Mouse (Mus musculus) cerebellum, adult 9-11 months (tissue): ENCODE results near the gene Nod1.
A peak's percentile ranks its signal among the peaks of the same experiment; 100 is the strongest.

Experiments used
- DNase-seq: peaks from one replicate; pipeline ENCODE4 v3.0.0; 2022

Gene Nod1

DNA sequence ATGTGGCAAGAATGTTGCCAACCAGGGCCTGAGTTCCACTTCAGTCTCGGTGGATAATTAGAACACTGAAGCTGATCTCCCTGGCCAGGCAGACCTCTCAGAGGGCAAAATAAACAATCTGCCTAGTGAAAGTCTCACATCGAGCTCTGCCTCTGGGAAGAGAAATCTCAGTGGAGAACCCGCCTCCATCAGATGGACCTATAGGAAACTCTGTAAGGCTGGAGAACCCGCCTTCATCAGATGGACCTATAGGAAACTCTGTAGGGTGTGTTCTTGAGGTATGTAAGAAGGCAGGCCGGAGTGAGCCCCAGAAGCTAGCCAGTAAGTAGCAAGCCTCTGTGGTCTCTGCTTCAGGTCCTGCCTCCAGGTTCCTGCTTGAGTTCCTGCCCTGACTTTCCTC lies 37.5 kb downstream of the Nod1 start:
- DNase-seq: no peak

DNA sequence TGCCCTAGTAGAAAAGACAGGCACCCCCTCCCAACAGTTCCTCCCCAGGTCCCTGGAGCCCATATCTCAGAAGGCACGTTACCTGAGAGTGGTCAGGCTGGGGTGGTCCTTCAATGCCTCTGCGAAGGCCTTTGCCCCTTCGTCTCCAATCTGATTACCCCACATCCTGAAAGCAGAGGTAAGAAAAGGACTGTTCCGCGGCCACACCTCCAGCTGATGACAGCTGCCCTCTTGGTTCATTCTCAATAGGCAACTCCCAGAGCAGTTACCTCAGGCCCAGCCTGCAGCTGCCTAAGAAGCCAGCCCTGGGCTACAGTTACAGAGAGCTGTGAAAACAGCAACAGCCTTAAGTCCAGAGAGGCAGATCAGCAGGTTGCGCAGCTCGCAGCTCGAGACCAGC lies 38.1 kb downstream of the Nod1 start:
- no peak for DNase-seq

DNA sequence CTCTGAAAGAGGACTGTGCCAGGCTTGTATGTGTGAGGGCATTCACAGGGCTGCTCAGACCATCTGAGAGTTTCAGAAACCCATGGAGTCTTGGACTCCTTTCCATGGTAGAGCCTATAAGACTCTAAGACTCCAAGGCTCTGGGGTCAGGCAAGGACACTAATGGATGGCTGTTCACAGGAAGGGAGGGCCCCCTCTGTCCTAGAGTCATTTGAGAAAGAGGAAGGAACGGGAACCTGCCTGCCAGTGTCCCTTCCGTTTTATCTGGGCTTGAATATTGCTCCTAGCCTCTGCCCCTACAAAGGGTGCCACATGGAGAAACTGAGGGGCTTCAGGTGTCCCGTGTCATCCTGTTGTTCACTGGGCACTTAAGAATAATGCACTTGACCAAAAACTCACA lies 38.5 kb downstream of the Nod1 start:
- DNase-seq: no peak

DNA sequence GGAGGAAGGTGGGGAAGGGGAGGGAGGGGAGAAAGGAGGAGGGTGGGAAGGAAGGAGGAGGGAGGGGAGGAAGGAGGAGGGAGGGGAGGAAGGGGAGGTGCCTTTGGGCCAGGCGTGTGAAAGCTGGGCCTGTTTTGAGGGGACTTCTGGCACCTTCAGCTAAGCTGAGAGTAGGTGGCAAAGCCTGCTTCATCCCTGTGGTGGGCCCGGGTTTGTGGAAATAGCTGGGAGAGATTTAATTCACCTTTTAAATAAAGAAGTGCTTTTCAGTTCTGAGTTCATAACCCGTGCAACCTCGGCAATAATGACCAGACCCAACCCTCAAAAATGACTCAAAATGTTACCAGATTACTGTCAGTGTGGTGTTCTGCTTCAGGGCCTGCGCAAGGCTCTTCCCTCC lies 39.2 kb downstream of the Nod1 start:
- no peak for DNase-seq

DNA sequence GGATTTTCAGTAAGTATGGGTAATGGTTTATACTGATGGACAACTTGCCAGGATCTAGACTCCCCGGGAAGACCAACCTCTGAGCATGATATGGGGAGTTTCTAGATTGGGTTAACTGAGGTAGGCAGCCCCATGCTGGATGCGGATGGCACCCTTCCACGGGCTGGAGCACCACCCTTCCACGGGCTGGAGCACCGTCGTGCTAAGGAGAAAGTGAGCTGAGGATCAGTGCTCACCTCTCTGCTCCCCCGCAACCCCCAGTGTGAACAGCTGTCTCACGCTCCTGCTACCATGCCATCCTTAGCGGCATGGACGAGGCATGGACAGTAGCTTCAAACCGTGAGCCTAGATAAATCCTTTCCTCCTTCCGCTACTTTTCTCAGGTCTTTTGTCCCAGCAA lies 39.9 kb downstream of the Nod1 start:
- DNase-seq: no peak

DNA sequence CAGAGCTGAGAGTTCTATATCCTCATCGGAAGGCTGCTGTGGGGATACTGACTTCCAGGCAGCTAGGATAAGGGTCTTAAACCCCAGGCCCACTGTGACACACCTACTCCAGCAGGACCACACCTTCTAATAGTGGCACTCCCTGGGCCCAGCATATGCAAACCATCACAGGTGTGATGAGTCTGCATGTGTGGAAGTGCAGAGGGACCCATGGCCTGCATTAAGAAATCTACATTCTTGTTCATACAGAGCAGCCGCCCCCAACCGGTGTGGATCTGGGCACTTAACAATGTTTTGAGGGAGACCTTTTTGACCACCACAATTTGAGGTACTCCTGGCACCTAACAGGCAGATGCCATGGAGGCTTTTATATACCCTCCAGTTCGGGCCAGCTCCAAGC lies 40.8 kb downstream of the Nod1 start:
- DNase-seq: no peak

DNA sequence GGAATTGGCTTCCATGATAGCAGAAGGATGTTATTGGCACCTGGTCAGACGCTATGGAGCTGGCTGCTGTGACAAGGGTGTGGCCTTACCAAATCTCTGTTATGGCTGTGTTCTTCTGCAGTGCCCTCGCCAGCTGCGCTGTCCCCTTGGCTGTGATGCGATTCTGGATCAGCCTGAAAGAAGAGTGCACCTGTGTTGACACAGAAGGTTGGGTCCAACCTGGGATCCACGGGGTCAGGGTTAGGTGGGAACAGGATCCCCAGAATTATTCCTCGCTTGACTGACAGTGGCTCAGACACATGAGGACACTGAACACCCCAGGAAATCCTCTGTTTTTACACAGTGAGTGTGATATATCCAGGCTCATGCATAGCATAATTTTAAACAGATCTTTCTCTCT lies 44.5 kb downstream of the Nod1 start:
- DNase-seq: no peak

DNA sequence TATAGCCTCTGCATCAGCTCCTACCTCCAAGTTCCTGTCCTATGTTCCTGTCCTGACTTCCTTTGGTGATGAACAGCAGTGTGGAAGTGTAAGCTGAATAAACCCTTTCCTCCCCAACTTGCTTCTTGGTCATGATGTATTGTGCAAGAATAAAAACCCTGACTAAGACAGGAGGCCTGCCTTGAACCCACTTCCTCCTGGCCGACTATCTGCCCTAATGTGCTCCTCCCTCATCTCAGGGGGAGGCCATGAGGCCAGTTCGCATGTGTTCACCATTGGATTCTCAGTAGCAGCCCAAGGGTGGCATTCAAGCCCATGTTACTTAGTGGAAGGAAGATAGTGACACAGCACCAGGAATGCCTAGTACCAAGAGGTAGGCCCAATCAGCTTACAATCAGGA lies 45.5 kb downstream of the Nod1 start:
- no peak for DNase-seq

DNA sequence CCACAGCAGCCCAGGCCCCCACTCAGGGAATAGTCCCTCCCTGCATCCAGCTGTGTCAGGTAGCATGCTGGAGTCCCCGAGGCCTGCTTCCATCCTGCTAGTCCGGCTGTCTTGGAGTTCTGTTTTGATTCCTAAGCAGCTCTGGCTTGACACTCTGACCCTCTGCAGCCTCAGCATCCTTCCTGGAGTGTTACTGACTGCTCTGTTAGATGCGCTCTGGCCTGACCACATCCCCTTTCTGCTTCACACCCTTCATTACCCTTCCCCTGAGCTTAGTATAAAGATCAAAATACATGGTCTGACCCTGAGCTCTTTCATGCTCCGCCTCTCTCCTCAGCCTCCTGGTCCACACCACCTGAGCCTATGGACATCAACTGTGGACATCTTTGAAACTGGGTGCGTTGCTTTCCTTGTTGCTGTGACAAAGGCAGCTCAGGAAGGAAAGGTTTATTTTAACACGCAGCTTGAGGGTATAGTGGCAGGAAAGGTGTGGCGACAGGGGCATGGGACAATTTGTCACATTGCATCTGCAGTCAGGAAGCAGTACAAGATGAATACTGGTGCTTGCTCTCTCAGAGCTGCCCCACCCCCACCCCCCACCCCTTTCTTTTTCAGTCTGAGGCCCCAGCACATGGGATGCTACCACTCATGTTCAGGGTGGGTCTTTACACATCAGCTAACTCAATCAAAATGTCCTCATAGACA lies 46.5 kb downstream of the Nod1 start:
- no peak for DNase-seq

DNA sequence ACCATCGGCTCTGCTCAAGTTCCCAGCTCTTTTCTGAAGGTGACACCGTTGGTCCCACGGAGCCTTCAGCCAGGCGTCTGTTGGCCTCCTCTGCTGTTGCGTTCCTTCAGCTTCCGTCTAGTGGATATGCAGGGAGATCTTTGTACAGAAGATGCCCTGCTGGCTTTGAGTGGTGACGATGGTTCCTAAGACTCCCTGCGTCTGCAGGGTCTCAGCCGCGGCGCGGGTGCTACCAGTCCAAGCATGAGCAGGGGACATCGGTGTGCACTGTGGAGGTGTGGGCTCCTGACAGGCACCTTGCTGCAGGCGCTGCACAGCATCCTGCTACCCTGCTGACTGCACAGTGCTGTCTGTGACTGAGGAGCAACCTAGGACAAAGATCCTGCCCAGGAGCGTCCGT lies 47.9 kb downstream of the Nod1 start:
- no peak for DNase-seq

DNA sequence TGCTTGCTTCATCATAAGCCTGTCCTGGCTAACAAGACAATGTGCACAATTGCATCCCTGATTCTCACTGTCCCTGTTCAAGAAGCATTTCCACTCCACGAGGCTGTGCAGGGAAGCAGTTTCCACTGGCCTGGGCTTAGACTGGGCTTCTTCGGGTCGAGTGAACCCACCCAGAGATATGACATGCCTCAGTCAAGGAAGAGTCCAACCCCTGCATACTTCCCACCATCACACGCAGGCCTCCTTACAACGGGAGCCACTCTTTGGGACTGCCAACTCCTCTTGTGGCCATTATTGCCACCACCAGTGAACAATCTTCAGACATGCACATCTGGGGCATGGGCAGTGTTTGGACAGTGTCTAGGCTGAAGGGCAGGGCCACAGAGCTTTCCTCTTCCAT lies 53.9 kb downstream of the Nod1 start:
- DNase-seq: no peak

DNA sequence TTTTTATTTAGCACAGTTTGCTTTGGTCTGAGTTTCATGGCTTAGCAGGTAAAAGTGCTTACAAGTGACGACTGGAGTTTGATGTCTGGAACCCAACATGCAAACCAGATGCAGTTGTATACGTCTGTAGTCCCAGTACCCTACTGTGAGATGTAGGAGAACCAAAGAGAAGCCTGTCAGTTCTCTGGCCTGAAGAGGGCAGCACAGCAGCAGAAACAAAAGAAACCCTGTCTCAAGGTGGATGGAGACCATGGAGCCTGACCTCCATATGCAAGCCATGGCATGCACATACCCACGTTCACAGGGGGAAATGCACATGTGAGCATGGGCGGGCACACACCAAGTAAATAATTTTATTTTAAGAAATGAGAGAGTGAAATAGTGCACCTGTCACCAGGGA lies 54.9 kb downstream of the Nod1 start:
- peak; percentile 8 for DNase-seq

DNA sequence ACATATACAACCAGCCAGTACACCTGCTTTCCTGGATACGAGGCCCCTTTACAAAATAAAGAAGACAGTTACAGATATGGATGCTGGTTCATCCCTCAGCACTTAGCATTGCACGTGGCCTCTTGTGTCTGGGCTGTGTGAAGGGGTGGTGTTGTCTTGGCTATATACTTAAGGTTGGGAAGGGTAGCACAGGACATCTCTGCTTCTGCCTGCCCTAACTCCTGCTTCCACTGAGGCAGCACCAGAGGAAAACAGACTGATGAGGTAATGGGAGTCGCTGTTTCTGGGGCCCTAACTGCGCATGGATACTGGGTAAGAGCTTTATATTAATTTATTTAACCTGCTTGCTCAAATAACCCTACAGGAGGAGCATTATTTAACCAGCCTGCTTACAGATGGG lies 55.5 kb downstream of the Nod1 start:
- DNase-seq: no peak

DNA sequence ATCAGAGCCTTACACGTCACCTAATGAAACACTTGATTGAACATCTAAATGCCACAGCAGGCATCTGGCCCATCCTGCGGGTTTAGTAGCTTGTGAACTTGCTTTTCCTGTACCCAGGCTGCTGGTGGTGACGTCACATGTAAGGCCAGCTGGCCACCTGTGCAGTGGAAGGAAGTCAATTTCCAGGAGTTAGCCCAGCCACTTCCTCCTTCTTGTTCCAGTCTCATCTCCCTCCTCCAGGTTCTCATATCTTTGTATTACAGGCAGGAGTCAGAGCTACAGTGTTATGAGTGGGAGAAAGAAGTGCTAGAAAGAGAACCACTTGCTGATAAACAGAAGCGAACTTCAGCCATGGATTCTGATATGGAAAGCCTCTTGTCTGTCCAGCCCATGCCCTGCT lies 56.2 kb downstream of the Nod1 start:
- no peak for DNase-seq

DNA sequence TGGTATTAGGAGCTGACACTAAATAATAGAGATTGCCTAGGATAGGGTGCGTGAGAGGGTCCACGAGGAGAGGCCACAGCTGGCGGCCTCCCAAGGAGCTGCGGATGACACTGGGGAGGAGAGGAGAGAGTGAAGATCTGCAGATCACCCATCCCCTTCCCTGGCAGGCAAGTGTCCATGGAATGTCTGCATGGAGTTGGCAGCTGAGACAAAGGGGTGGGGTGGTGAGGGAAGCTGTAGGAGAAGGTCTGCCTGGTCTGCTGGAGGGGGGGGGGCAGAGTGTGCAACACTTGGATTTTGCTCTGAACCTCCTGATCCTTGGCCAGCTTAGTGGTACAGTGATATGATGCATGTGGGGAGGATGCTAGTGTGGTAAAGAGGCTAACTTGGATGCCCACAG lies 57.4 kb downstream of the Nod1 start:
- no peak for DNase-seq

DNA sequence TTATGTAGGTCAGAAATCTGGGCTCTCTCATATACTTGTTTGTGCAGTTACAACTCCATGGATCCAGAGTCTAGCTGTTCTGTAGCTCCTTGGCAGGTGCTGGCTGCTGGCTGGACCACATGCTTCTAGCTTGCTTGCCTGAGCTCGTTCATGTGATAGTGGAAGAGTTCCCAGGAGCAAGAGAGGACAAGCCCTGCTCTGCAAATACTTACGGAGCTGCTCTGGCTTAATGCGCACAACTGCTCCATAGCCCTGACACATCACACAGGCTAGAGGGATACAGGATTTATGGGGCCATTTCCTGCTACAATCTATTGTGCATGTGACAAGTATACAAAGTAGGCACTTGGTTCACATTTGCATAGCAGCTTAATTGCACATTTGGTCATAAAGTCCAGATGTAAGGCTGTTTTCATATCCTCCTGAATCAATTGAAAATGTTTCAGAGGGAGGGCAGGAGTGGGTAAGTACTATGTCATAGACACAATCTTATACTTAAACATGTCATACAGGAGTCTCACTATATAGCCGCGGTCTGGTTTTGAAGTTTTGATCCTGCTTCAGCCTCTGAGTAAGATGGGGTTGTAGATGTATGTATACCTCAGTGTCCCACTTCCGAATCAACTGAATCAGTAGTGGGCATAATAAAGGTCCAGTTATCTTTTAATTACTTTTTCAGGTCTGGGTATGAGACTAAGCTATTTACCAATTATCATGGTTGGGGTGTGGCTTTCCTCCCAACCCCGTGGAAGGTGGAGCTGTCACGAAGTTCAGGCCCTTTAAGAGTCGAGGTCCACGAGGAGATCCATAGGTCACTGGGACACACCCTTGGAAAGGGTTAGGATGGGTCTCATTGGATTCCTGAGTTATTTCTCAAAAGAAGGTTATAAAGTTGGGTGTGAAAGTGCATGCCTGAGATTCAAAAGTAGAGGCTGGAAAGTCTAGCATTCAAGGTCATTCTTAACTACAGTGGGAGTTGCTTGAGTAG lies 66.1 kb downstream of the Nod1 start:
- no peak for DNase-seq

DNA sequence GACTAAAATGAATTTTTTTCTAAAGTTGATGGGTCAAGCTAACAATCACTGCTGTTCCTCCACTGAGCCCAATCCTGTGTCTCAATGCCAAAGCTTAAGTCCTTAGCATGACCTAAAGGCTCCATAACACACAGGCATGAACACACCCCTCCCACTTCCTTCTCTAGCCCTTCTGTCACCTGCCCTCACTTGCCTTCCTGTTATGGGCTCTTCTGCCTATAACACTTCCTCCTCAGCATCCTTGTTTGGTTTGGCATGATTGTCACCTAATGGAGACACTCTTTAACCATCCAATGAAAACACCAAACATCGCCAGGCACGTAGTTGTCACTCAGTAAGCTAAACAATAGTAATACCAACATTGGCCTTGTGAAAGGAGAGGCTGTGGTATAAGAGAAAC lies 69.9 kb downstream of the Nod1 start:
- no peak for DNase-seq

DNA sequence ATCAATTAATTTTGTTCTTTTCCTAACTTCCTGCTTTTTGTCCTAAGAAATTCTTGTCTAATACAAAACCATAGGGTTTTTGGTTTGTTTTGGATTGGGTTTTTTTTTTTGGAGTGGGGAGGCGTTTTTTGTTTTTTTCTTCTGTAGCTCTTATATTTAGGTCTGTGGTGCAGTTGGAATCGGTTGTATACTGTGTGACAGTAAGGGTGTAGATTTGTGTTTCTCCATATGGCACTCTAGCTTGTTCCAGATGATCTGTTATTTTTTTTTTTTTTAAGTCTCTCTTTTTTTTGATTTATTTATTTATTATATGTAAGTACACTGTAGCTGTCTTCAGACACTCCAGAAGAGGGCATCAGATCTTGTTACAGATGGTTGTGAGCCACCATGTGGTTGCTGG lies 72.2 kb downstream of the Nod1 start:
- DNase-seq: no peak

DNA sequence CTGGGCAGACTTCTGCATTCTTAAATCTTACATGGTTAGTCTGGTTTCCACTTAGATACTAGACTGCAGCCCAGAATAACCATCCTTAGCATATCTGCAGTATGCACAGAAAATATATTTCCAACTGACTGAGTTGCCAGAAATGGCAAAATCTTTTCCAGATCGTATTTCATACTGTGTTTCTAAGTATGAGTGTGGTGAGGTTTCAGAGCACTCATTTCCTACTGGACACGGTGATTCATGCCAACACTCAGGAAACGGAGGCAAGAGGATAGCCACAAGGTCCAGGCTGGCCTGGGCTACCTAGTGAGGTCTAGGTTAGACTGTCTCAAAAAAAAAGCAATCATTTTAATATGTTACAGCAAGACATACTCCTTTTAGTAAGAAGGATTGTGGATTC lies 81.0 kb downstream of the Nod1 start:
- DNase-seq: no peak

DNA sequence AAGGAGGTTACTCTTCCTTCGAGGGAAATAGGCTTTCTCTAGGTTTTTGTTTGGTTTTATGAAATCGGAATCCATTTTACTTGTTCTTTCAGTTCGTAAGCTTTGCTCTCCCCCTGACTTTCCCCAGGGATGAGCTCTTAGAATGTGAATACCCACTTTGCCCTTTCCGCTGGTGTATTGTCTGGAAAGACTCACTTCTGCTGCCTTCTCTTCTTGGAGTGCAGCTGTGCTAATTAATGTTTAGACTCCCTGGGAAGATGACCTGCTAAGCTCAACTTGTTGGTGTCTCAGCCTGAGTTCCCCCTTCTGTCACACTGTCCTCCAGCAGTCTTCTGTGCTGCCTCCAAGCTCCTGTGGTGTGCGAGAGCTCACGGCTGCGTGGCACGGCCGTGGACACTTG lies 82.2 kb downstream of the Nod1 start:
- DNase-seq: no peak

DNA sequence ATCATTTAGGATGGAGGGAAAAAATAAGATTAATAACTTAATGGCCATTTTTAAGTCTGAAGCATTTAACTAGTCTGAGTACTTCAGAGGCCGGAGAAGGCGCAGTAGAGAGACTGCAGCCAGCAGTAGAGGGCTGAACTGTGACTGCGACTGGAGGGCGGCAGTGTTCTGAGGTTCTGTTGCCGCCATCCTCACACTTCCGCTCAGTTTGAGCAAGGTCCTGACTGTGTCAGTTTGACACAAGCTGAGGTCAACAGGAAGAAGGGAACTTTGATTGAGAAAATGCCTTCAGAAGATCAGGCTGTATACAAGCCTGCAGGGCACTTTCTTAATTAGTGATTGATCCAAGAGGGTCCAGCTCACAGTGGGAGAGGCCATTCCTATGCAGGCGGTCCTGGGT lies 86.2 kb downstream of the Nod1 start:
- DNase-seq: no peak

DNA sequence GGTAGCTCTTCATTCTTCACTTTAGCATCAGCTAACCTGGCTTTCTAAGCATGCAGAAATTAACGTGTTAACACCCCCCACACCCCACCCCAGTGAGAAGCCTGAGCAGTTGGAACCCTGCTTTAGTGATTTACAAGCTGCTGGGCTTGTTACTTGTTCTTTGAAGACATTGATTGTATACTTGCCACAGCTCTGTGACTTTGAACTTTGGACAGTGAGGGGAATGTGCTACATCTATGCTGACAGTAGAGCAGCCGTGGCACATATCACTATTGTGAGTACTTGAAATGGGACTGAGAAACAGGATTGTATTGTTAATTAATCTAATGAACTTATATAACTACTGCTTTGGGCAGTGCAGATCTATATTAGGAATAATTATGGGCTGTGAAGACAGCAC lies 89.0 kb downstream of the Nod1 start:
- DNase-seq: no peak

DNA sequence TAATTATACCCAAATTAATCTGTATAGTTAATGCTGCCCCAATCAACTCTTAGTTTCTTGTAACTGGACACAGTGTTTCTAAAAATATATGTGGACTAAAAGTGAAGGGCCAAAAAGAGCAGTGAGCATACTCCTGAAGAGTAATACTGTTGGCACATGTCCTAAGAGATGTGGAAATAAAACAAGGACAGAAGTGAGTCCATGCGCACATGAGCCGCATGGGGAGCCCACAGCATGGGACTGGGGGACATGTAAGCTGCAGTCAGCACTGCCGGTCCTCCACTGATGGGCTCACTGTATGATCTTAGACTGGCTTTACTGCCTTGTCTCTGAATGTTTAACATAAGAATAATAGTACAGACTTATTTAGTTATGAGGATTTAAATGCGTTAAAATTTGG lies 92.3 kb downstream of the Nod1 start:
- no peak for DNase-seq

DNA sequence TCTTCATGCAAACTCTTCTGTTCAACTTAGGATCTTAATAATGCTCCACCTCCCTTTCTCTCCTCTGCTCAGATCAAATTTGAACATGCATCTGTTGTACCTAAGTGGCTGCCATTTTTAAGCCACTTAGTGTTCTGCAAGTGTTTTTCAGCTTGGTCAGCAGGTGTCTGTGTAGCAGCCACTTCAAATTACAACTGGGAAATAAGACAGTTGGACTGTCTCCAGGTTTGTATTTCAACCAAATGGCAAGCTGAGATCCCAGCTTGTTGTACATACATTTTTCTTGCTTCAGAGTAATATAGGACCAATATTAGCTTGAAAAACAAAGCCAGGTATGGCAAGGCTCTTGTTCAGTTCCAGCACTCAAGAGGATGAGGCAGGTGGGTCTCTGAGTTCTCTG lies 93.9 kb downstream of the Nod1 start:
- no peak for DNase-seq

DNA sequence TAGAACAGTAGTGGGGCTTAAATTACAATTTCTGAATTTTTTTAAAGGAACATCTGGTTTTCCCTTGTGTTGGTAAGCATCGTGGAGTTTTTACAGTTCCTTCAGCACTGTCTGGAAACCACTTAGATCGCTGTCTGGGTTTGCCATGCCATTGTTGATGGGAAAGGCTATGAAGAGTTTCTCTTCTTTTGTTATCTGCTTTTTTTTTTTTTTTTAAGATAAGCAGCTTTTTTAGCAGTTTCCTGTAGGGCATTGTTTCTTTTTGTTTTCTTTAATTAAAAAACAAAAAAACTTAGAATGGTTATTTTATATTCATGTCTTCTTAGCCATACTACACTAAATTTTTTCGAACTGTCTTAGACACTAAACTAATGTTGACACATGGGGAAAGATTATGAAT lies 94.8 kb downstream of the Nod1 start:
- no peak for DNase-seq
